Mouse (Mus musculus) kidney, adult 2 months (tissue): ENCODE measurements at regions not wholly inside any gene's neighbourhood (a gene's known extent, or its start where the extent isn't known, plus 50 kb on each side); places are given as distances from the start of the nearest gene placed in this dataset.

Experiments
- CTCF ChIP-seq: fragments of 200-500 bp; conservative IDR thresholded peaks from 2 replicates; pipeline ENCODE4 v1.5.1; 2011; ENCODE audit warnings: low read depth, mild to moderate bottlenecking, control low read depth, low read length, moderate library complexity, mixed read lengths; ENCODE audit not compliant: insufficient read depth, insufficient read length
- POLR2A ChIP-seq: fragments of 200-500 bp; IDR thresholded peaks from one replicate; pipeline ENCODE4 v1.6.1; 2011; ENCODE audit warnings: low read depth, low read length, control low read depth

GRCm38 (mm10) chr9:56562440-56562839 is 144.0 kb downstream of the Hmg20a start:
- TF ChIP-seq POLR2A (no peak), CTCF (no peak)
